Mouse (Mus musculus) frontal cortex, postnatal 10 days (tissue): ENCODE measurements at regions not wholly inside any gene's neighbourhood (a gene's known extent, or its start where the extent isn't known, plus 50 kb on each side); places are given as distances from the start of the nearest gene placed in this dataset.

Source experiments
- DNase-seq, 2 experiments: peaks; one replicate each; pipeline ENCODE4 v3.0.0; 2022; ENCODE audit warnings: low spot score in 2 of 2, mixed read lengths in 1 of 2

- DNase-seq, result no peak
These were observed 192.7 kb upstream of the Bcl6 start for GRCm38 (mm10) chr16:24181388-24181787.

- no peak for DNase-seq
These were observed 192.0 kb upstream of the Bcl6 start for GRCm38 (mm10) chr16:24180666-24181065.

- DNase-seq, result no peak
These were observed 188.9 kb upstream of the Bcl6 start for GRCm38 (mm10) chr16:24177564-24177963.

- no peak for DNase-seq
These were observed 188.5 kb upstream of the Bcl6 start for GRCm38 (mm10) chr16:24177131-24177530.

- peak; percentile 15 for DNase-seq
These were observed 187.4 kb upstream of the Bcl6 start for GRCm38 (mm10) chr16:24176057-24176456.

- DNase-seq, result no peak
These were observed 186.6 kb upstream of the Bcl6 start for GRCm38 (mm10) chr16:24175235-24175760.

- DNase-seq, result no peak
These were observed 185.9 kb upstream of the Bcl6 start for GRCm38 (mm10) chr16:24174595-24174994.

- DNase-seq, result no peak
These were observed 185.3 kb upstream of the Bcl6 start for GRCm38 (mm10) chr16:24173783-24174518.

- DNase-seq, result no peak
These were observed 184.0 kb upstream of the Bcl6 start for GRCm38 (mm10) chr16:24172653-24173052.

GRCm38 (mm10) chr16:24172065-24172464, 183.4 kb upstream of the Bcl6 start:
- no peak for DNase-seq

- DNase-seq, result no peak
These were observed 182.5 kb upstream of the Bcl6 start for GRCm38 (mm10) chr16:24171161-24171560.

- no peak for DNase-seq
These were observed 177.8 kb upstream of the Bcl6 start for GRCm38 (mm10) chr16:24166496-24166895.

GRCm38 (mm10) chr16:24165461-24166081, 176.9 kb upstream of the Bcl6 start:
- no peak for DNase-seq

GRCm38 (mm10) chr16:24160705-24161285, 172.1 kb upstream of the Bcl6 start:
- DNase-seq, result no peak

GRCm38 (mm10) chr16:24159336-24159735, 170.7 kb upstream of the Bcl6 start:
- DNase-seq, result no peak

GRCm38 (mm10) chr16:24157753-24158152, 169.1 kb upstream of the Bcl6 start:
- no peak for DNase-seq

- DNase-seq, result no peak
These were observed 168.2 kb upstream of the Bcl6 start for GRCm38 (mm10) chr16:24156729-24157430.

GRCm38 (mm10) chr16:24154816-24155357, 166.2 kb upstream of the Bcl6 start:
- DNase-seq, result no peak

GRCm38 (mm10) chr16:24153943-24154342, 165.3 kb upstream of the Bcl6 start:
- no peak for DNase-seq

GRCm38 (mm10) chr16:24151831-24152247, 163.2 kb upstream of the Bcl6 start:
- no peak for DNase-seq

GRCm38 (mm10) chr16:24151178-24151725, 162.6 kb upstream of the Bcl6 start:
- DNase-seq, result no peak

GRCm38 (mm10) chr16:24150512-24150911, 161.9 kb upstream of the Bcl6 start:
- no peak for DNase-seq
